ENCODE assay signal across 15 mouse cellular contexts in the genomic region with DNA sequence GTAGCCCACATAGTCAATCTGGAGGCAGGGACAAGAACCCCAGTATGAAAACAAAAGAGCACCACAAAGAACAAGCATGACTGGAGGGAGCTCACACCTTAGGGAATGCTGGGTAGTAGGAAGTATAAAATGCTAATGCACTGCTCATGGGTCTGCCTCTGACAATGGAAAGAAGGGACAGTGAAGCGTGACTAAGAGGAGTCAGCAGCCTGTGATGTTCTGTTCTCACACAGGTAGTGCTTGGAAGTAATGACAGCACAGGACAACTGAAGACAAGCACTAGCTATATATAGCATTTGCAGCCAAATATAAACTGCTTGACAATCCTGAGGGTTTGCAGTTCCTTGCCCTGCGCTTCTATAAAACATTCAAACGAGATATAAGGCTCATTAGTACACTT. TPM values are rescaled to one million over a fixed set of nuclear protein-coding genes. Genes with fewer than 3 reads are reported as not detected.
DNase-seq lines count a peak whose midpoint lies in the region; ATAC-seq lines count a peak whose summit lies in the region.
"Had no signal": no experiment of that assay in that cellular context is flagged by ENCODE, and none has a peak within 500 bp of the region (broad histone marks: within the 10 kb centered on the region; RNA-seq: fewer than 3 reads in every experiment).

No protein-coding gene starts in this region.

- H3K27ac ChIP-seq in kidney, embryonic 14.5 days (ENCODE audit: low read depth, low read length), result no peak overlapping the region; the same call in 1 of the 2 replicates
- H3K27ac ChIP-seq in neural tube, embryonic 13.5 days (replicated peaks), result no peak overlapping the region
- H3K27ac ChIP-seq: liver, embryonic 13.5 days; neural tube, embryonic 12.5 days had no signal

- H3K9ac ChIP-seq in kidney, embryonic 14.5 days (ENCODE audit: low read depth, low read length), result no peak overlapping the region
- no peak overlapping the region for H3K9ac ChIP-seq in neural tube, embryonic 13.5 days
- H3K9ac ChIP-seq: liver, embryonic 13.5 days; neural tube, embryonic 12.5 days had no signal

- no peaks in the 10 kb centered on the region for H3K9me3 ChIP-seq in kidney, embryonic 14.5 days (ENCODE audit: control insufficient read depth, low read length)
- H3K9me3 ChIP-seq in neural tube, embryonic 13.5 days, result no peaks in the 10 kb centered on the region
- H3K9me3 ChIP-seq: liver, embryonic 13.5 days; neural tube, embryonic 12.5 days had no signal

- no peak for DNase-seq in cerebellum, adult 18-20 months
- DNase-seq in kidney, adult 8-10 months, result no peak
- no peak for DNase-seq in neural tube, embryonic 10.5 days (ENCODE audit: extremely low spot score, low spot score)
- DNase-seq in T-cell, adult 2 months (ENCODE audit: low spot score), result no peak
- DNase-seq: cerebellum, adult 9-10 months; kidney, adult 2 months; liver, embryonic 13.5 days; right cerebral cortex, postnatal 14 days; thymus, adult 2 months had no signal

- H3K4me3 ChIP-seq in kidney, embryonic 14.5 days (ENCODE audit: low read length), result no peak overlapping the region
- no peak overlapping the region for H3K4me3 ChIP-seq in neural tube, embryonic 13.5 days
- H3K4me3 ChIP-seq: liver, embryonic 13.5 days; neural tube, embryonic 12.5 days had no signal

- 0 out of 2 replicates have a peak, but pooled peaks have one; percentile 26 for ATAC-seq in cerebellum, adult (ENCODE audit: insufficient number of reproducible peaks, low FRiP score, low TSS enrichment)
- ATAC-seq in kidney, embryonic 14.5 days (ENCODE audit: low FRiP score, low TSS enrichment), result peak; percentile 57; the same call in 1 of the 2 replicates
- peak; percentile 37; the same call in 1 of the 2 replicates for ATAC-seq in neural tube, embryonic 13.5 days (ENCODE audit: low read depth)
- no peak for ATAC-seq in megakaryocyte-erythroid progenitor cell, adult 5-6 weeks (replicated peaks; ENCODE audit: low FRiP score, low TSS enrichment, poor library complexity, severe bottlenecking)
- ATAC-seq: forebrain, embryonic 14.5 days had no signal

- WGBS in kidney, embryonic 14.5 days, result 70% methylated on average over 3 of the region's 3 CpGs
- WGBS in neural tube, embryonic 13.5 days, result 74% methylated on average over 3 of the region's 3 CpGs

- H3K27me3 ChIP-seq in kidney, embryonic 14.5 days (ENCODE audit: control insufficient read depth, insufficient read depth, low read length), result no peaks in the 10 kb centered on the region
- H3K27me3 ChIP-seq in neural tube, embryonic 13.5 days, result no peaks in the 10 kb centered on the region
- H3K27me3 ChIP-seq: liver, embryonic 13.5 days; neural tube, embryonic 12.5 days had no signal

- no peak overlapping the region for H3K4me2 ChIP-seq in kidney, embryonic 14.5 days (replicated peaks; ENCODE audit: low read depth, low read length)
- no peak overlapping the region for H3K4me2 ChIP-seq in neural tube, embryonic 13.5 days
- H3K4me2 ChIP-seq: liver, embryonic 13.5 days; neural tube, embryonic 12.5 days had no signal

- H3K4me1 ChIP-seq in kidney, embryonic 14.5 days (ENCODE audit: control insufficient read depth, insufficient read depth, low read length), result 0 out of 2 replicates have a peak, but pooled peaks cover 3% of the 10 kb centered on the region
- peaks cover 33% of the 10 kb centered on the region for H3K4me1 ChIP-seq in neural tube, embryonic 13.5 days (replicated peaks)

- no peaks in the 10 kb centered on the region; the same call in 1 of the 2 replicates for H3K36me3 ChIP-seq in kidney, embryonic 14.5 days (ENCODE audit: control insufficient read depth, insufficient read depth, low read length)
- H3K36me3 ChIP-seq in neural tube, embryonic 13.5 days, result no peaks in the 10 kb centered on the region
- H3K36me3 ChIP-seq: liver, embryonic 13.5 days; neural tube, embryonic 12.5 days had no signal

RNA-seq across cellular contexts. Expression of a gene that starts 44.3 kb away (rescaled TPM):
- 25.6 and 28.8 TPM in 2 replicates for polyA plus RNA-seq in kidney, embryonic 14.5 days (2014; fragmentation: Nextera tagmentation; extraction: Ambion mirVana)
- polyA plus RNA-seq in neural tube, embryonic 13.5 days (2015; fragmentation: Nextera tagmentation; extraction: Ambion mirVana), result 34.7 and 35.6 TPM in 2 replicates
- 0.57 and 0.72 TPM in 2 replicates for total RNA-seq in megakaryocyte-erythroid progenitor cell, adult 5-6 weeks (2014; fragmentation: Nextera tagmentation)
- total RNA-seq in megakaryocyte-erythroid progenitor cell, adult 5-6 weeks (2017), result 0.11 and 4.9 TPM in 2 replicates
